In the genomic region with DNA sequence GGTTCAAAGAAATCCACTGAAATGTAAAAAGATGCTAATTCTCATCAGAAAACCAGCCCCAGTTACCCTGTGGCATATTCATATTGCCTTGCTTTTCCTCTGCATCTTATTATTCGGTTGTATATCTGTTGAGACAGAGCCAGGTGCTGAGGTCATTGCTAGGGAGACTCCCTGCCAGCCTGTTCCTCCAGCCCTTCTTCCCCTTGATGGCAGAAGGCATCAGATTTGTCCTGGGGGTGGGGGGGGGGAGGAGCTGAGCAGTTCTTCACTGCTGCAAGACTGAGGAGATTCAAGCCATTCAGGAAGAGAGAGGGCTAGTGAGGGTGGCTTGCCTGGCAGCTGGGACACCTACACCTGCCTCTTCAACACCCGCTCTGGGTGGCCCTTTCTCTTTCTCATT, we compare ENCODE assay signal across 13 mouse cellular contexts.
DNase-seq lines count a peak whose midpoint lies in the region; ATAC-seq and TF ChIP-seq lines count a peak whose summit lies in the region.
"Had no signal": no experiment of that assay in that cellular context is flagged by ENCODE, and none has a peak within 500 bp of the region (broad histone marks: within the 10 kb centered on the region; RNA-seq: fewer than 3 reads in every experiment).

No protein-coding gene starts in this region.

- H3K36me3 ChIP-seq in midbrain, embryonic 13.5 days: no peaks in the 10 kb centered on the region
- H3K36me3 ChIP-seq in midbrain, embryonic 16.5 days (ENCODE audit: control insufficient read depth, insufficient read depth, low read length): no peaks in the 10 kb centered on the region
- peaks cover 4% of the 10 kb centered on the region; the same call in 1 of the 2 replicates for H3K36me3 ChIP-seq in kidney, embryonic 16.5 days (ENCODE audit: insufficient read depth, low read length)
- no peaks in the 10 kb centered on the region for H3K36me3 ChIP-seq in heart, adult 2 months (ENCODE audit: control insufficient read depth, insufficient read depth, low read length)
- H3K36me3 ChIP-seq: intestine, embryonic 15.5 days; stomach, embryonic 15.5 days had no signal

- intact Hi-C loops in heart, adult 2 months (cut with DNase I): loop anchor here (5.0 kb wide), 3 partner anchors 221 to 376 kb away; partner anchors contain the start of gene 2210016F16Rik

- no peak for TF ChIP-seq CTCF in cerebellum, adult 2 months (IDR thresholded peaks at IDR 0.05; ENCODE audit: borderline replicate concordance, insufficient read depth, low read depth, low read length)
- TF ChIP-seq CTCF in heart, adult 2 months (IDR thresholded peaks at IDR 0.05): no peak

- TF ChIP-seq POLR2A in cerebellum, adult 2 months (IDR thresholded peaks at IDR 0.05; ENCODE audit: borderline replicate concordance, insufficient read depth, low read length): no peak
- TF ChIP-seq POLR2A in heart, adult 2 months (IDR thresholded peaks at IDR 0.05; ENCODE audit: insufficient read depth, low read depth, low read length): no peak

- H3K9ac ChIP-seq in midbrain, embryonic 13.5 days (replicated peaks): no peak overlapping the region
- H3K9ac ChIP-seq in midbrain, embryonic 16.5 days (ENCODE audit: low read depth, low read length): no peak overlapping the region
- H3K9ac ChIP-seq in kidney, embryonic 16.5 days (replicated peaks; ENCODE audit: low read length): no peak overlapping the region
- H3K9ac ChIP-seq in heart, adult 2 months (ENCODE audit: low read depth, low read length): no peak overlapping the region
- H3K9ac ChIP-seq: forebrain, embryonic 13.5 days; hindbrain, embryonic 14.5 days; intestine, embryonic 15.5 days; neural tube, embryonic 13.5 days; stomach, embryonic 15.5 days had no signal

- WGBS in midbrain, embryonic 13.5 days: 76% methylated on average over 2 of the region's 2 CpGs
- WGBS in midbrain, embryonic 16.5 days: 64% methylated on average over 2 of the region's 2 CpGs
- 15% methylated on average over 2 of the region's 2 CpGs for WGBS in cerebellum, adult 2 months
- 75% methylated on average over 2 of the region's 2 CpGs for WGBS in kidney, embryonic 16.5 days
- WGBS in heart, adult 2 months: 61% methylated on average over 2 of the region's 2 CpGs

- H3K9me3 ChIP-seq in midbrain, embryonic 13.5 days: no peaks in the 10 kb centered on the region
- no peaks in the 10 kb centered on the region for H3K9me3 ChIP-seq in midbrain, embryonic 16.5 days (replicated peaks; ENCODE audit: control insufficient read depth, low read length, poor library complexity, severe bottlenecking)
- H3K9me3 ChIP-seq in kidney, embryonic 16.5 days (ENCODE audit: low read length): no peaks in the 10 kb centered on the region
- H3K9me3 ChIP-seq: forebrain, embryonic 13.5 days; heart, embryonic 13.5 days; intestine, embryonic 15.5 days; neural tube, embryonic 13.5 days; stomach, embryonic 15.5 days had no signal

- no peak overlapping the region for H3K4me3 ChIP-seq in midbrain, embryonic 13.5 days (replicated peaks)
- H3K4me3 ChIP-seq in midbrain, embryonic 16.5 days (ENCODE audit: low read depth, low read length): no peak overlapping the region
- H3K4me3 ChIP-seq in cerebellum, adult 2 months (replicated peaks; ENCODE audit: insufficient read depth, low read depth, low read length): no peak overlapping the region
- no peak overlapping the region for H3K4me3 ChIP-seq in kidney, embryonic 16.5 days (ENCODE audit: low read length)
- no peak overlapping the region for H3K4me3 ChIP-seq in heart, adult 2 months
- H3K4me3 ChIP-seq: forebrain, embryonic 13.5 days; heart, embryonic 13.5 days; intestine, embryonic 15.5 days; neural tube, embryonic 13.5 days; stomach, embryonic 15.5 days had no signal

- no peak for TF ChIP-seq EP300 in heart, adult 2 months (IDR thresholded peaks at IDR 0.05; ENCODE audit: insufficient read depth, low read depth, low read length)

- no peaks in the 10 kb centered on the region for H3K27me3 ChIP-seq in midbrain, embryonic 13.5 days
- no peaks in the 10 kb centered on the region for H3K27me3 ChIP-seq in midbrain, embryonic 16.5 days (ENCODE audit: control insufficient read depth, insufficient read depth, low read depth, low read length)
- H3K27me3 ChIP-seq in cerebellum, adult 2 months (ENCODE audit: control insufficient read depth, insufficient read depth, low read length): no peaks in the 10 kb centered on the region
- no peaks in the 10 kb centered on the region for H3K27me3 ChIP-seq in kidney, embryonic 16.5 days (ENCODE audit: insufficient read depth, low read length)
- H3K27me3 ChIP-seq in heart, adult 2 months (ENCODE audit: control insufficient read depth, insufficient read depth, low read length): no peaks in the 10 kb centered on the region
- H3K27me3 ChIP-seq: forebrain, embryonic 13.5 days; heart, embryonic 13.5 days; intestine, embryonic 15.5 days; neural tube, embryonic 13.5 days; stomach, embryonic 15.5 days had no signal

- no peaks in the 10 kb centered on the region for H3K79me2 ChIP-seq in heart, adult 2 months (replicated peaks; ENCODE audit: control insufficient read depth, insufficient read depth, low read length)

- DNase-seq in brain, adult 2 months (ENCODE audit: low read depth, low spot score): peak; percentile 85
- DNase-seq in cerebellum, adult 2 months: peak; percentile 70 to 85
- peak; percentile 78 to 82 for DNase-seq in cerebellum, postnatal 25 days
- no peak for DNase-seq in heart, adult 2 months

- H3K27ac ChIP-seq in midbrain, embryonic 13.5 days: no peak overlapping the region
- H3K27ac ChIP-seq in midbrain, embryonic 16.5 days (ENCODE audit: low read length): no peak overlapping the region; the same call in 1 of the 2 replicates
- peak overlapping the region; percentile 87 for H3K27ac ChIP-seq in cerebellum, adult 2 months (ENCODE audit: insufficient read depth, low read length)
- H3K27ac ChIP-seq in kidney, embryonic 16.5 days (ENCODE audit: low read length): no peak overlapping the region
- no peak overlapping the region for H3K27ac ChIP-seq in heart, adult 2 months
- H3K27ac ChIP-seq: forebrain, embryonic 13.5 days; hindbrain, embryonic 14.5 days; intestine, embryonic 15.5 days; neural tube, embryonic 13.5 days; stomach, embryonic 15.5 days had no signal

- H3K4me2 ChIP-seq in midbrain, embryonic 13.5 days (replicated peaks): no peak overlapping the region
- no peak overlapping the region for H3K4me2 ChIP-seq in midbrain, embryonic 16.5 days (ENCODE audit: low read length)
- H3K4me2 ChIP-seq in kidney, embryonic 16.5 days (replicated peaks; ENCODE audit: low read depth, low read length): no peak overlapping the region
- H3K4me2 ChIP-seq: forebrain, embryonic 13.5 days; hindbrain, embryonic 14.5 days; intestine, embryonic 15.5 days; neural tube, embryonic 13.5 days; stomach, embryonic 15.5 days had no signal

- H3K4me1 ChIP-seq in midbrain, embryonic 13.5 days (replicated peaks): no peaks in the 10 kb centered on the region
- H3K4me1 ChIP-seq in midbrain, embryonic 16.5 days (ENCODE audit: control insufficient read depth, insufficient read depth, low read length): no peaks in the 10 kb centered on the region
- H3K4me1 ChIP-seq in cerebellum, adult 2 months (ENCODE audit: control insufficient read depth, insufficient read depth, low read length): peaks cover 24% of the 10 kb centered on the region
- peaks cover 3% of the 10 kb centered on the region; the same call in 1 of the 2 replicates for H3K4me1 ChIP-seq in kidney, embryonic 16.5 days (ENCODE audit: insufficient read depth, low read length)
- H3K4me1 ChIP-seq in heart, adult 2 months (ENCODE audit: control insufficient read depth, insufficient read depth, low read length): peaks cover 1% of the 10 kb centered on the region; the same call in 1 of the 2 replicates
- H3K4me1 ChIP-seq: forebrain, embryonic 13.5 days; intestine, embryonic 15.5 days; neural tube, embryonic 13.5 days; stomach, embryonic 15.5 days had no signal

- peak; percentile 40; the same call in 1 of the 2 replicates for ATAC-seq in midbrain, embryonic 13.5 days
- ATAC-seq in midbrain, embryonic 16.5 days: no peak
- ATAC-seq in kidney, embryonic 16.5 days (ENCODE audit: low FRiP score, low TSS enrichment): no peak

Comparison
In these comparisons a context has a peak if more than half of its experiments do, and no peak if none do; other contexts are left out.
1. DNase-seq: peak in brain, adult 2 months (single experiment), cerebellum, adult 2 months (2 of 2) and cerebellum, postnatal 25 days (2 of 2); none in heart, adult 2 months (0 of 2).